Mouse (Mus musculus): Measurements from ENCODE around the gene Tmpo. TPM values are rescaled to one million over a fixed set of nuclear protein-coding genes. Genes with fewer than 3 reads are reported as not detected.

Gene Tmpo
- polyA plus RNA-seq, 1 experiment from 2014 or later: 191 TPM

GRCm38 (mm10) chr10:91162511-91163163, 18.5 kb downstream of the Tmpo start:
- 86% methylated on average over 15 of the region's 15 CpGs for whole genome bisulfite sequencing
- H3K4me1 ChIP-seq (ENCODE audit: insufficient read depth, low read length): peaks cover 4% of the 10 kb centered on the region
- H3K27ac ChIP-seq (ENCODE audit: low read length): no peak overlapping the region
- no peak overlapping the region for H3K4me3 ChIP-seq (ENCODE audit: low read length)
- peaks cover 52% of the 10 kb centered on the region for H3K36me3 ChIP-seq (ENCODE audit: insufficient read depth, low read length)
- no peak for ATAC-seq (ENCODE audit: low FRiP score, low TSS enrichment)
- no peaks in the 10 kb centered on the region for H3K27me3 ChIP-seq (ENCODE audit: insufficient read depth, low read length)
- H3K4me2 ChIP-seq (replicated peaks; ENCODE audit: low read depth, low read length): no peak overlapping the region
- no peak overlapping the region for H3K9ac ChIP-seq (replicated peaks; ENCODE audit: low read length)
- no peaks in the 10 kb centered on the region for H3K9me3 ChIP-seq (ENCODE audit: low read length)

GRCm38 (mm10) chr10:91162077-91162476, 19.0 kb downstream of the Tmpo start:
- no peak overlapping the region for H3K27ac ChIP-seq (ENCODE audit: low read length)
- no peak for ATAC-seq (ENCODE audit: low FRiP score, low TSS enrichment)
- H3K4me2 ChIP-seq (replicated peaks; ENCODE audit: low read depth, low read length): no peak overlapping the region
- WGBS: 86% methylated on average over 11 of the region's 11 CpGs
- peaks cover 55% of the 10 kb centered on the region for H3K36me3 ChIP-seq (ENCODE audit: insufficient read depth, low read length)
- H3K9me3 ChIP-seq (ENCODE audit: low read length): no peaks in the 10 kb centered on the region
- peaks cover 4% of the 10 kb centered on the region for H3K4me1 ChIP-seq (ENCODE audit: insufficient read depth, low read length)
- H3K9ac ChIP-seq (replicated peaks; ENCODE audit: low read length): no peak overlapping the region
- H3K4me3 ChIP-seq (ENCODE audit: low read length): no peak overlapping the region
- no peaks in the 10 kb centered on the region for H3K27me3 ChIP-seq (ENCODE audit: insufficient read depth, low read length)

- Histone ChIP-seq H3K4me1 (ENCODE audit: insufficient read depth, low read length) (no peaks in the 10 kb centered on the region), H3K36me3 (ENCODE audit: insufficient read depth, low read length) (peaks cover 61% of the 10 kb centered on the region), H3K9ac (replicated peaks; ENCODE audit: low read length) (no peak overlapping the region), H3K4me3 (ENCODE audit: low read length) (no peak overlapping the region), H3K9me3 (ENCODE audit: low read length) (no peaks in the 10 kb centered on the region), H3K4me2 (replicated peaks; ENCODE audit: low read depth, low read length) (no peak overlapping the region), H3K27ac (ENCODE audit: low read length) (no peak overlapping the region), H3K27me3 (ENCODE audit: insufficient read depth, low read length) (no peaks in the 10 kb centered on the region)
- no peak for ATAC-seq (ENCODE audit: low FRiP score, low TSS enrichment)
- WGBS: 87% methylated on average over 5 of the region's 5 CpGs
These were observed 20.1 kb downstream of the Tmpo start for GRCm38 (mm10) chr10:91161006-91161405.

GRCm38 (mm10) chr10:91158442-91158841, 22.7 kb downstream of the Tmpo start:
- ATAC-seq (ENCODE audit: low FRiP score, low TSS enrichment): no peak
- WGBS: 58% methylated on average over 8 of the region's 8 CpGs
- Histone ChIP-seq H3K27ac (ENCODE audit: low read length) (peak overlapping the region; percentile 31), H3K27me3 (ENCODE audit: insufficient read depth, low read length) (no peaks in the 10 kb centered on the region), H3K9me3 (ENCODE audit: low read length) (no peaks in the 10 kb centered on the region), H3K4me1 (ENCODE audit: insufficient read depth, low read length) (no peaks in the 10 kb centered on the region), H3K9ac (replicated peaks; ENCODE audit: low read length) (no peak overlapping the region), H3K36me3 (ENCODE audit: insufficient read depth, low read length) (peaks cover 74% of the 10 kb centered on the region), H3K4me3 (ENCODE audit: low read length) (no peak overlapping the region), H3K4me2 (replicated peaks; ENCODE audit: low read depth, low read length) (no peak overlapping the region)

GRCm38 (mm10) chr10:91156338-91156737, 24.8 kb downstream of the Tmpo start:
- H3K36me3 ChIP-seq (ENCODE audit: insufficient read depth, low read length): peaks cover 67% of the 10 kb centered on the region
- H3K4me3 ChIP-seq (ENCODE audit: low read length): no peak overlapping the region
- no peaks in the 10 kb centered on the region for H3K9me3 ChIP-seq (ENCODE audit: low read length)
- peak; percentile 52; the same call in 1 of the 2 replicates for ATAC-seq (ENCODE audit: low FRiP score, low TSS enrichment)
- WGBS: 72% methylated on average over 6 of the region's 6 CpGs
- H3K4me2 ChIP-seq (replicated peaks; ENCODE audit: low read depth, low read length): no peak overlapping the region
- H3K4me1 ChIP-seq (ENCODE audit: insufficient read depth, low read length): no peaks in the 10 kb centered on the region
- peak overlapping the region; percentile 24; the same call in 1 of the 2 replicates for H3K27ac ChIP-seq (ENCODE audit: low read length)
- no peaks in the 10 kb centered on the region for H3K27me3 ChIP-seq (ENCODE audit: insufficient read depth, low read length)
- no peak overlapping the region for H3K9ac ChIP-seq (replicated peaks; ENCODE audit: low read length)

GRCm38 (mm10) chr10:91153894-91154503, 27.1 kb downstream of the Tmpo start:
- H3K9me3 ChIP-seq (ENCODE audit: low read length): no peaks in the 10 kb centered on the region
- ATAC-seq (ENCODE audit: low FRiP score, low TSS enrichment): no peak
- no peak overlapping the region for H3K27ac ChIP-seq (ENCODE audit: low read length)
- H3K4me3 ChIP-seq (ENCODE audit: low read length): no peak overlapping the region
- no peak overlapping the region for H3K4me2 ChIP-seq (replicated peaks; ENCODE audit: low read depth, low read length)
- 79% methylated on average over 10 of the region's 10 CpGs for WGBS
- peaks cover 73% of the 10 kb centered on the region for H3K36me3 ChIP-seq (ENCODE audit: insufficient read depth, low read length)
- no peaks in the 10 kb centered on the region for H3K4me1 ChIP-seq (ENCODE audit: insufficient read depth, low read length)
- H3K9ac ChIP-seq (replicated peaks; ENCODE audit: low read length): no peak overlapping the region
- H3K27me3 ChIP-seq (ENCODE audit: insufficient read depth, low read length): no peaks in the 10 kb centered on the region

DNA sequence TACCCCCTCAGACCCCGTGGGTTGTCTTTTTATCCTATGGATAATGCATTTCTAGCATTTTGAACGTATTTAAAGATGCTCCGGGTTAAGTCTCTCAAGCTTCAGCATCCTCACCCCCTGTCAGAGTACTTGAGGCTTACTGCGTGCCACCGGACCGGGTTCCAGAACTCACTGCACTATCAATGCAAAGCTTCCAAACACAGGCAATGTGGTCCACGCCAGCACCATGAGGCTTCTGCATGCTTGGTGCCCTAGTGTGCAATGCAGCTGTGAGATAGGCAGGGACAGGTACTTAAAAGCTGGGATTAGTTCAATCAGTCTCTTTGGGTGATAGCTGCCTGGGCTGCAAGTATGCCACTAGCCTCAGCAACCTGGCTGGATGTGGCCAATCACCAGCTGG, 35.7 kb downstream of the Tmpo start:
- no peaks in the 10 kb centered on the region for H3K27me3 ChIP-seq (ENCODE audit: insufficient read depth, low read length)
- no peak overlapping the region for H3K4me2 ChIP-seq (replicated peaks; ENCODE audit: low read depth, low read length)
- H3K4me1 ChIP-seq (ENCODE audit: insufficient read depth, low read length): no peaks in the 10 kb centered on the region
- WGBS: 96% methylated on average over 7 of the region's 7 CpGs
- no peak; the same call in 1 of the 2 replicates for ATAC-seq (ENCODE audit: low FRiP score, low TSS enrichment)
- H3K9me3 ChIP-seq (ENCODE audit: low read length): no peaks in the 10 kb centered on the region
- no peak overlapping the region for H3K9ac ChIP-seq (replicated peaks; ENCODE audit: low read length)
- no peak overlapping the region for H3K4me3 ChIP-seq (ENCODE audit: low read length)
- H3K36me3 ChIP-seq (ENCODE audit: insufficient read depth, low read length): peaks cover 43% of the 10 kb centered on the region
- H3K27ac ChIP-seq (ENCODE audit: low read length): no peak overlapping the region

DNA sequence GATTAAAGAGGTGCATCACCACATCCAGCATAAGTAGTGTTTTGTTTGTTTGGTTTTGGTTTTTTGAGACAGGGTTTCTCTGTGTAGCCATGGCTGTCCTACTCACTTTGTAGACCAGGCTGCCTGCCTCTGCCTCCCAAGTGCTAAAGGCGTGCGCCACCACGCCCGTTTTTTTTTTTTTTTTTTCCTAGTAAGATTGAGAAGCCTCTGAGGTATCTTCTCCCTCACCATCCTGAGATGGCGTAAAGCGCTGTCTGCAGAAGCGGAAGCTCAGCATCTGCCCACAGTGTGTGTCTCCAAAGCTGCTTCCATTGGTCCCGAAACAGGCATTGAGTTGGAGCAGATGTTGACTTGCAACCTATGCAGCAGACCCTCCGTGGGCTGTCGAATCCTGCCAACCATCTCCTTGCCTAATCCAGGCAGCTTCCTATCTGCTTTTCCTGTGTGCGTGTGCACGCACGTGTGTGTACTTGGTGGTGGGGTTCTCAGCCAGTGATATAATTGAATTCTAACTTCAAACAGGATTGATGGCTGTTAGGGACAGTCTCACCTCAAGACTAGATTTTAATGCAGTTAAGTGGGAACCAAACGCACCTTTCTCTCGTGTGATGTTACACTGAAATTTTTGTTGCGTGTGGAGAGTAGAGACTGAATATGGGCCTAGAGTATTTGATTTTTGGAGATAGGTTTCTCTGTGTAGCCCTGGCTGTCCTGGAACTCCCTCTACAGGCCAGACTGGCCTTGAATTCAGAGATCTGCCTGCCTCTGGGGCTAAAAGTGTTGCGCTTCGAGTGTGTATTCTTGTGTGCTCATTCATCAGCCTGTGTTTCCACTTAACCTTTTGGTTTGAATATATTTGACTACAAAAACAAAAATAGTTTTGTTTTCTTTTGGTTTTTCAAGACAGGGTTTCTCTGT, 37.5 kb downstream of the Tmpo start:
- H3K27ac ChIP-seq (ENCODE audit: low read length): no peak overlapping the region
- peaks cover 26% of the 10 kb centered on the region for H3K36me3 ChIP-seq (ENCODE audit: insufficient read depth, low read length)
- no peaks in the 10 kb centered on the region for H3K27me3 ChIP-seq (ENCODE audit: insufficient read depth, low read length)
- no peak overlapping the region for H3K4me2 ChIP-seq (replicated peaks; ENCODE audit: low read depth, low read length)
- H3K4me1 ChIP-seq (ENCODE audit: insufficient read depth, low read length): no peaks in the 10 kb centered on the region
- no peak overlapping the region for H3K4me3 ChIP-seq (ENCODE audit: low read length)
- peak; percentile 32; the same call in 1 of the 2 replicates for ATAC-seq (ENCODE audit: low FRiP score, low TSS enrichment)
- H3K9me3 ChIP-seq (ENCODE audit: low read length): no peaks in the 10 kb centered on the region
- WGBS: 73% methylated on average over 18 of the region's 18 CpGs
- H3K9ac ChIP-seq (replicated peaks; ENCODE audit: low read length): no peak overlapping the region

DNA sequence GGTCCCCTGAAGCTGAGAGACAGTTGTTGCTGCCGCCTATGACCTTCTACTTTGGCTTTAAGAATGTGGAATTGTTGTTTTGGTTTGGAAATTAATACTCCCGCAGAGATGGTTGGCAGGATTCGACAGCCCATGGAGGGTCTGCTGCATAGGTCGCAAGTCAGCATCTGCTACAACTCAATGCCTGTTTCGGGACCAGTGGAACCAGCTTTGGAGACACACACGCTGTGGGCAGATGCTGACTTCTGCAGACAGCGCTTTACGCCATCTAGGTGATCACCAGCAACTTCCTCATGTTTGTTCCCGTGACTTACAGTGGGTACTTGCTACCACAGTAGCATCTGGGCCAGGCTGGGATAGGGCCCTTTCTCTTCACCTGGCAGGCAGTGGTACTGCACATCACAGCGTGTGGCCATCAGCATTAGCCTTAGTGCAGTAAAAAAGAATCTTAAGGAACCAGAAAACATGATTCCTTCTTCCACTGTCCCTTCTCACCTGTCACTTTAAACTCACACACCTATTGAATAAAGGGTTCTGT, 38.4 kb downstream of the Tmpo start:
- Histone ChIP-seq H3K4me1 (ENCODE audit: insufficient read depth, low read length) (no peaks in the 10 kb centered on the region), H3K27ac (ENCODE audit: low read length) (no peak overlapping the region), H3K4me2 (replicated peaks; ENCODE audit: low read depth, low read length) (no peak overlapping the region), H3K9me3 (ENCODE audit: low read length) (no peaks in the 10 kb centered on the region), H3K27me3 (ENCODE audit: insufficient read depth, low read length) (no peaks in the 10 kb centered on the region), H3K4me3 (ENCODE audit: low read length) (no peak overlapping the region), H3K36me3 (ENCODE audit: insufficient read depth, low read length) (peaks cover 23% of the 10 kb centered on the region), H3K9ac (replicated peaks; ENCODE audit: low read length) (no peak overlapping the region)
- WGBS: 53% methylated on average over 10 of the region's 10 CpGs
- peak; percentile 55; the same call in 1 of the 2 replicates for ATAC-seq (ENCODE audit: low FRiP score, low TSS enrichment)

Measured in kidney, embryonic 16.5 days (tissue).